Mouse (Mus musculus) heart, adult 11 months (tissue): Measurements from ENCODE around the gene Ints3.

Experiments
- DNase-seq: peaks from one replicate; pipeline ENCODE4 v3.0.0; 2022

Ints3 gene

GRCm38 (mm10) chr3:90389511-90390490, 43.6 kb downstream of the Ints3 start, which contains the start of gene Slc27a3:
Gene Slc27a3 (minus strand): TSS chr3:90389938.
- DNase-seq = peak; percentile 95

- peak; percentile 91 for DNase-seq
Measured at GRCm38 (mm10) chr3:90388726-90389510, 44.5 kb downstream of the Ints3 start.

- DNase-seq = peak; percentile 86
Measured at GRCm38 (mm10) chr3:90388192-90388591, 45.2 kb downstream of the Ints3 start.

- peak; percentile 90 for DNase-seq
Measured at GRCm38 (mm10) chr3:90387483-90387882, 45.9 kb downstream of the Ints3 start.

- peak; percentile 85 for DNase-seq
Measured at GRCm38 (mm10) chr3:90386817-90387216, 46.6 kb downstream of the Ints3 start.

GRCm38 (mm10) chr3:90384851-90385375, 48.5 kb downstream of the Ints3 start:
- peak; percentile 84 for DNase-seq

GRCm38 (mm10) chr3:90383690-90384089, 49.7 kb downstream of the Ints3 start:
- DNase-seq = peak; percentile 94

GRCm38 (mm10) chr3:90381727-90382126, 51.7 kb downstream of the Ints3 start:
- DNase-seq = peak; percentile 88

GRCm38 (mm10) chr3:90378496-90378895, 54.9 kb downstream of the Ints3 start:
- no peak for DNase-seq

GRCm38 (mm10) chr3:90376247-90376585, 57.2 kb downstream of the Ints3 start:
- peak; percentile 90 for DNase-seq

GRCm38 (mm10) chr3:90375562-90376246, 57.7 kb downstream of the Ints3 start:
- no peak for DNase-seq

GRCm38 (mm10) chr3:90374368-90374767, 59.1 kb downstream of the Ints3 start:
- no peak for DNase-seq

GRCm38 (mm10) chr3:90373432-90374028, 59.9 kb downstream of the Ints3 start:
- DNase-seq = peak; percentile 96

GRCm38 (mm10) chr3:90372817-90373216, 60.6 kb downstream of the Ints3 start:
- no peak for DNase-seq

- DNase-seq = peak; percentile 89
Measured at GRCm38 (mm10) chr3:90371857-90372256, 61.6 kb downstream of the Ints3 start.

- no peak for DNase-seq
Measured at GRCm38 (mm10) chr3:90369041-90369440, 64.4 kb downstream of the Ints3 start.

GRCm38 (mm10) chr3:90367001-90367632, 66.3 kb downstream of the Ints3 start:
- DNase-seq = peak; percentile 70

- DNase-seq = peak; percentile 64
Measured at GRCm38 (mm10) chr3:90362346-90362745, 71.1 kb downstream of the Ints3 start.

GRCm38 (mm10) chr3:90361476-90361875, 71.9 kb downstream of the Ints3 start:
- peak; percentile 35 for DNase-seq

- DNase-seq = peak; percentile 11
Measured at GRCm38 (mm10) chr3:90359230-90359629, 74.2 kb downstream of the Ints3 start.

GRCm38 (mm10) chr3:90357959-90358358, 75.5 kb downstream of the Ints3 start:
- peak; percentile 62 for DNase-seq

GRCm38 (mm10) chr3:90347847-90348246, 85.6 kb downstream of the Ints3 start:
- DNase-seq = no peak
